Mouse (Mus musculus) megakaryocyte, embryonic 14.5 days (primary cell): ENCODE measurements around the gene Cnot6l.

Experiments
- FLI1 ChIP-seq: IDR thresholded peaks from 2 replicates; pipeline ENCODE4 v1.6.1; 2012; ENCODE audit warnings: low read length, inconsistent platforms, mixed read lengths
- GATA1 ChIP-seq: IDR thresholded peaks from 3 replicates; pipeline ENCODE4 v1.6.1; 2012; ENCODE audit warnings: mixed read lengths, low read length, inconsistent platforms, borderline replicate concordance

GRCm38 (mm10) chr5:96208543-96208942 is 44.6 kb upstream of the Cnot6l start:
- TF ChIP-seq GATA1 = no peak
- no peak for TF ChIP-seq FLI1
